Mouse (Mus musculus) forelimb bud, embryonic 11.5 days (tissue): Measurements from ENCODE around the gene Espn.
A peak's percentile ranks its signal among the peaks of the same experiment; 100 is the strongest.

Experiments
- DNase-seq: peaks from one replicate; pipeline ENCODE4 v3.0.0-alpha.2; 2012; ENCODE audit warnings: low read depth, low spot score

The Espn gene

GRCm38 (mm10) chr4:152097911-152098799 is 54.0 kb downstream of the Espn start:
- DNase-seq: no peak

GRCm38 (mm10) chr4:152096927-152097326 is 55.2 kb downstream of the Espn start:
- no peak for DNase-seq

GRCm38 (mm10) chr4:152095937-152096910 is 55.9 kb downstream of the Espn start:
- DNase-seq: peak; percentile 55

- no peak for DNase-seq
Observed at GRCm38 (mm10) chr4:152094233-152094632, 57.9 kb downstream of the Espn start.

GRCm38 (mm10) chr4:152092751-152093293 is 59.3 kb downstream of the Espn start:
- DNase-seq: no peak

GRCm38 (mm10) chr4:152090191-152090590 is 62.0 kb downstream of the Espn start:
- DNase-seq: no peak

GRCm38 (mm10) chr4:152088556-152089120 is 63.5 kb downstream of the Espn start:
- DNase-seq: no peak

- DNase-seq: no peak
Observed at GRCm38 (mm10) chr4:152088133-152088532, 64.0 kb downstream of the Espn start.

- no peak for DNase-seq
Observed at GRCm38 (mm10) chr4:152087211-152088081, 64.7 kb downstream of the Espn start.

- DNase-seq: no peak
Observed at GRCm38 (mm10) chr4:152086505-152087210, 65.5 kb downstream of the Espn start.

- no peak for DNase-seq
Observed at GRCm38 (mm10) chr4:152084616-152085015, 67.6 kb downstream of the Espn start.

GRCm38 (mm10) chr4:152083611-152084220 is 68.5 kb downstream of the Espn start:
- no peak for DNase-seq

GRCm38 (mm10) chr4:152079931-152080330 is 72.2 kb downstream of the Espn start:
- no peak for DNase-seq

GRCm38 (mm10) chr4:152079261-152079660 is 72.9 kb downstream of the Espn start:
- no peak for DNase-seq

GRCm38 (mm10) chr4:152078105-152078530 is 74.1 kb downstream of the Espn start:
- DNase-seq: no peak

GRCm38 (mm10) chr4:152077191-152077590 is 75.0 kb downstream of the Espn start:
- DNase-seq: no peak

GRCm38 (mm10) chr4:152074548-152074947 is 77.6 kb downstream of the Espn start:
- DNase-seq: no peak

- DNase-seq: no peak
Observed at GRCm38 (mm10) chr4:152073715-152074114, 78.5 kb downstream of the Espn start.

GRCm38 (mm10) chr4:152072655-152073054 is 79.5 kb downstream of the Espn start:
- no peak for DNase-seq
